Mouse (Mus musculus) granulocyte monocyte progenitor cell, adult 5-6 weeks (primary cell): ENCODE measurements around the gene Ccdc85b. TPM values are rescaled to one million over a fixed set of nuclear protein-coding genes. Genes with fewer than 3 reads are reported as not detected.
A peak's percentile ranks its signal among the peaks of the same experiment; 100 is the strongest.
"Not testable (repeated sequence)": the region's sequence is repeated elsewhere in the genome, so short reads cannot be mapped to it uniquely, and the experiment has no call there.

Source experiments
- ATAC-seq: replicated peaks from 2 replicates; pipeline ENCODE4 v1.8.0; 2016; ENCODE audit warnings: mild to moderate bottlenecking, moderate TSS enrichment, inconsistent platforms; ENCODE audit not compliant: poor library complexity, severe bottlenecking
- total RNA-seq, 2 experiments: library from RNA; stranded (forward) in 1 of 2; stranded (reverse) in 1 of 2; fragments of 200-712, 200-1000 nt in 1 of 2; fragments of >200 nt in 1 of 2; fragmentation: Nextera tagmentation in 1 of 2; gene quantifications; 2 replicates each; pipeline ENCODE4 v1.2.3; 2014 to 2017

Gene Ccdc85b
- total RNA-seq (2014; fragmentation: Nextera tagmentation) (0.68 and 1.9 TPM in 2 replicates), total RNA-seq (2017) (2.5 and 4.1 TPM in 2 replicates)

GRCm38 (mm10) chr19:5457746-5458442, at the start of gene Ccdc85b:
Gene Ccdc85b (minus strand): TSS chr19:5457894.
- ATAC-seq: no peak

DNA sequence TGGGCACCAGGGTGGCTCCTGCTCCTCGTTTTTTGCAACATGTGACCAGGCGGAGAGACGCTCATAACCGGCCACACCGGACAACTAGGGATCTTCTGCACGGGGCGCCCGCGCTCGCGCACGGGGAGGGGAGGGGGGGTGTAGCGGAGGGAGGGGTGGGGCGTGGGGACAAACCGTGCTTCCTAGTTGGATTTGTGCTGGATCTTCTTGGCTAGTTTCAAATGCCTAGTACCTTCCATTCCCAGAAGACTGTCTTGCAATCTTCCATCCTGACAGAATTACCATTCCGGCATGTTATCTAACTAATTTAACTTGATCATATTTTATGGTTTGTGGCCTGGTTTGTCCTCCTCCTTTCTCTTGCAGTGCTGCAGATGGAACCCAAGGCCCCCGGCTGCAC, 46.0 kb upstream of the Ccdc85b start, which contains the start of gene 1700020D05Rik:
Gene 1700020D05Rik (minus strand): TSS at position 101 of the 400 bp plus-strand sequence.
- no peak for ATAC-seq

DNA sequence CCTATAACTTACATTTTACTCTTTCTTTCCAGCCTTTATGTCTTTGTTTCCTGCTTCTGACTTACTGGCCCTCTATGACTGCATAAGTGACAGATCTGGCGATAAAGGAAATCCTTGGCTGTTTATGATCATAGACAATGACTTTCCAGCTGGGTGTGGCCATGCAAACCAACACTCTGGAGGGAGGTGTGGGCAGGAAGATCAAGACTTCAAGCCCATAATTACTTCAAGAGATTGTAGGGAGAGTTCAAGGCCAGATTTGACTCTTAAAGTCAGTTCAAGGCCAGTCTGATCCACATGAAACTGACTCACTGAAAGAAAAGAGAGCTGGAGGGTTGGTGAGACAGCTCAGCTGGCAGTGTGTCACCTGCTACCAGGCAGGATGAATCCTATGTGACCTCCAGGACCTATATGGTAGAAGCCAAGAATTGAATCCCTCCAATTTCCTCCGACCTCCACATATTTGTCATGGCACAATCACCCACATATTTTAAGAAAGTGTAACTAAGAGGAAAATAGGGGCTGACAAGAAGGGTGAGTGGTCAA, 42.7 kb upstream of the Ccdc85b start:
- ATAC-seq: no peak

DNA sequence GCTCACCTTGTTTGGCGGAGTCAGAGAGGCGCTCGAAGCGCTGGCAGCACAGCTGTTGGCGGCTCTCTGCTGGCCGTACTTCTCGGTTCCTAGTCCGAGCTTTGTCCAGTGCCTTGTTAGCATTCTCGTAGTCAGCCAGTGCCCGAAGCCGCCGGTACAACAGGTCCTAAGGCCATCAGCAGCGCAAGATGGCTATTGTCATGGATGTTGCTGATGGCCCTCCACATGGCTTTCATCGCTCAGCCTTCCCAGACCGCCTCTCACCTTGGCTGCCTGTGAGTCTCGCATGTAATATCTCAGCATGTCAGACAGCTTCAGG, 38.3 kb upstream of the Ccdc85b start:
- ATAC-seq: no peak

DNA sequence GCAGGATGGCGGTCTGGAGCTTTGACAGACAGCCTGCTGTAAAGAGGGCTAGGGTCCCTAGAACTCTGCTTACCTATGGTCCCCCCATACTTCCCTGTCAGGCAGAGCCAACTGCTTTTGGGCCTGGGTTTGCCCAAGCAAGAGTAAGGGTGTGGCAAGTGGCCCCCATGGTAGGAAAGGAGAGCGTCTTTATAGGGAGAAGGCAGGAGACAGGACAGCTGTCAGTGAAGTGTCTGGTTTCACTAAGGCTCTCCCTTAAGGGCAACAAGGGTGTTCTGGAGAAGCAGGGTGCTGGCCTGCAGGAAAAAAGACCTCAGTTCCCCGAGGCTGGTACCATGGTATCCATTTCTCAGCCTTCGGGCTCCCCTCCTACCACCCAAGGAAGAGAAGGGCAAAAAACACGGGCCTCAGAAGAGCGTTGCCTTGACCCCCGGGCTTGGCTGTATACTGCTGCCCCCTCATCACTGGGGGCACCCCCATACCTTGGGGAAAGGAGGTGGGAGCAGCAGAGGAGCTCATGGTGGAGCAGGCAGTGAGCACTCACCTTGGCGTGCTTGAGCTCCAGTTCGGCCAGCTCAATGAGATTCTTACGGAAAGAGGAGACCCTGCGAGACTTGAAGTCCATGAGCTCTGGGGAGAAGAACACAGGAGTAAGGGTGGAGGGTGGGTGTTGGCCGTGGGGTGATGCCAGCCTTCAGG, 37.8 kb upstream of the Ccdc85b start:
- no peak for ATAC-seq

DNA sequence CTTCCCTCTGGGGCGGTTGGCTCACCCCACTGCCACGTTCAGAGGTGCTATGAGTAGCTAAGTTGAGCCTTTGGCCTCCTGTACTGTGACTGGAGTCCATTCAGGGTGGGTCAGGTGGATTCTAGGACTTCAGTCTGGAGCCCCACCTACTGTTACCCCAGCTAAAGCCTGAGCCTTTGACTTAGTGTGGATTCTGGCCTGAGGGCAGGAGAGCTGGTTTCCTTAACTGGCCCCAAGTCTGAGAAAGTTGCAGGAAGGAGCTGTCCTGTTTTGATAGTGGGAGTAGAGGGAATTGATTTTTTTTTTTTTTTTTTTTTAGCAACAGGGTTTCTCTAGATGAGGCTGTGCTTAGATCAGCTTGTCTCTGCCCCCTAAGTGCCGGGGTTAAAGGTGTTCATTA, 36.6 kb upstream of the Ccdc85b start:
- no peak for ATAC-seq

- ATAC-seq: not testable (repeated sequence)
These were observed 35.6 kb upstream of the Ccdc85b start for GRCm38 (mm10) chr19:5493301-5493721.

DNA sequence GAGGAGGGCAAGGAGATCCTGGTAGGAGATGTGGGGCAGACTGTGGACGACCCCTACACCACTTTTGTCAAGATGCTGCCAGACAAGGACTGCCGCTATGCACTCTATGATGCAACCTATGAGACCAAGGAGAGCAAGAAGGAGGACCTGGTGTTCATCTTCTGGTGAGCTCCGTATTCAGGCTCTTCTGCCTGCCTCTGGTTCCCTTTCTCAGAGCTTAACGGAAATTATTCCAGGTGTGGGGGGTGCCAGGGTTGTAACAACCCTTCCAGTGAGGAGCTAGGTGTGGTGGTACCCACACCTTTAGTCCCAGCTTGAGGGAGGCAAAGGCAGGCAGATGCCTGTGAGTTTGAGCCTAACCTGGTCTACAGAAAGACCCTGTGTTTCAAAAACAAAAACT, 34.9 kb upstream of the Ccdc85b start:
- no peak for ATAC-seq

GRCm38 (mm10) chr19:5490898-5491708, 33.4 kb upstream of the Ccdc85b start:
- peak; percentile 31 for ATAC-seq

DNA sequence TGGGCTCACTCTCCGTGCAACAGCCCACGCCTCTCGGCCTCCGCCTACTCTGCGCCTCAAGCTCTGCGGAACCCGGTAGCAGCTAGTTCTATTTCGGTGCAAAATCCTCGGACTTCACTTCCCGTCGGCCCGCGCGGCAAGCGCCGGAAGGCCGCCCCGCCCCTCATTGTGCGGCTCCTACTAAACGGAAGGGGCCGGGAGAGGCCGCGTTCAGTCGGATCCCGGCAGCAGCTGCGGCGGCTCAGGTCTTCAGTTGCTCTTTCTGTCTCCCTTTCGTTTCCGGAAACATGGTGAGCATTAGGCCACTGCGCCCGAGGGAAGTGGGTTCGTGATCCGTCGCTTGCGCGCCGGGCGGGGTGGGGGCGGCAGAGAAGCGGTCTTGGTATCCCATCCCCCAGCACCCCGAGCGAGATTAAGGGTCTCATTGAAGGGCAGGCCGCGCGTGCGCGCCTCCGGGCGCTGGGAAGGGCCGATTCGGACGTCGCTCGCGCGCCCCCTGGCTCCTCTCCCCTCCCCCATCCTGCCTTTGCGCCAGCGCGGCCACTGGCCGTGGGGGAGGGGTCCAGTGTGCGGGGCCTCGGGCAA, 32.7 kb upstream of the Ccdc85b start, which contains the start of gene Cfl1:
Gene Cfl1 (plus strand): TSS at position 143 of the 585 bp plus-strand sequence.
- peak; percentile 44 for ATAC-seq

DNA sequence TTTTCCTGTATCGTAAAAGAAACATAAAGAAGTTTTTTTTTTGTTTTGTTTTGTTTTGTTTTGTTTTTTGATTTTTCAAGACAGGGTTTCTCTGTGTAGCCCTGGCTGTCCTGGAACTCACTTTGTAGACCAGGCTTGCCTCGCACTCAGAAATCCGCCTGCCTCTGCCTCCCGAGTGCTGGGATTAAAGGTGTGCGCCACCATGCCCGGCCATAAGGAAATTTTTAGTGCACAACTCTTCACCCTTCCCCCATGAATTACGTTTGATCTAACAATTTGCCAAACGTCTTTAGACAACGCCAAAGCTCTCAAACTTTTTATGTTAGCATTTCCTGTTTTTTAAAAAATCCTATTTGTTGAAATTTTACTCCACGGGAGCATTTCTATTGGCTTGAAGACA, 32.0 kb upstream of the Ccdc85b start:
- ATAC-seq: not testable (repeated sequence)

- ATAC-seq: peak; percentile 51
These were observed 31.3 kb upstream of the Ccdc85b start for GRCm38 (mm10) chr19:5488878-5489571.

- peak; percentile 29 for ATAC-seq
These were observed 30.3 kb upstream of the Ccdc85b start, which contains the start of gene Mus81 for GRCm38 (mm10) chr19:5487768-5488550. Gene Mus81 (minus strand): TSS chr19:5488402.

- ATAC-seq: no peak
These were observed 29.1 kb upstream of the Ccdc85b start for GRCm38 (mm10) chr19:5486771-5487170.

GRCm38 (mm10) chr19:5486286-5486685, 28.6 kb upstream of the Ccdc85b start:
- no peak for ATAC-seq

- no peak for ATAC-seq
These were observed 28.1 kb upstream of the Ccdc85b start for GRCm38 (mm10) chr19:5485821-5486220.

GRCm38 (mm10) chr19:5485371-5485770, 27.7 kb upstream of the Ccdc85b start:
- ATAC-seq: no peak

DNA sequence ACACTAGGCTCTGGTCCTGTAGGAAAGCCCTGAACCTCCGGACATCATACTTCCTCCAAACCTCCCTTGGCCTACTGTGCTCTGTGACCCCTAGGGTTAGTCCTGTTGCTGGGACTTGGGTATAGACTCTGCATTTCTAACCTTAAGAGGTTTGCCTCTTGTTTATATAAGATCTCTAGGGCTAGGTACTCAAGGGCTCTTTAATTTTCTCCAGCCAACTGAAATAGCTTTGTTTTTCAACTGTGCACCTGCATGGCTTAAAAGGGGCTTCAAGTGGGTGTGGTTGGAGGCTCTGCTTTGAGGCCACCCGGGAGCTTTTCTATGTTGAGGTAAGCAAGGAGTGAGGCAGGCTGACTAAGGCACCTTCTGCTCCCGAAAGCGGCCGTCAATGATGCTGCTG, 26.8 kb upstream of the Ccdc85b start:
- no peak for ATAC-seq
